Mouse (Mus musculus) thymus, postnatal 0 days (tissue): ENCODE measurements around the gene Supv3l1. TPM values are rescaled to one million over a fixed set of nuclear protein-coding genes. Genes with fewer than 3 reads are reported as not detected.
A peak's percentile ranks its signal among the peaks of the same experiment; 100 is the strongest.
"Not testable (repeated sequence)": the region's sequence is repeated elsewhere in the genome, so short reads cannot be mapped to it uniquely, and the experiment has no call there.

Experiments
- DNase-seq: peaks from one replicate; pipeline ENCODE4 v3.0.0-alpha.2; 2015; ENCODE audit warnings: low spot score
- polyA plus RNA-seq: library from polyadenylated mRNA; unstranded; fragments of >200 nt; fragmentation: Nextera tagmentation; extraction: Ambion mirVana; gene quantifications from 2 replicates; pipeline ENCODE4 v1.2.1, GENCODE M21; 2015

Gene Supv3l1
- 20.7 and 21.6 TPM in 2 replicates for polyA plus RNA-seq

GRCm38 (mm10) chr10:62449364-62450279 lies at the start of gene Supv3l1, which contains the start of gene 4930507D05Rik:
TSS of gene Supv3l1 (minus strand) at chr10:62449738.
TSS of gene 4930507D05Rik (plus strand) at chr10:62449489.
- peak; percentile 90 for DNase-seq

- not testable (repeated sequence) for DNase-seq
Observed at GRCm38 (mm10) chr10:62491681-62492080, 42.1 kb upstream of the Supv3l1 start.

GRCm38 (mm10) chr10:62488266-62488665 lies 38.7 kb upstream of the Supv3l1 start:
- peak; percentile 46 for DNase-seq

GRCm38 (mm10) chr10:62486618-62487415 lies 37.3 kb upstream of the Supv3l1 start, which contains the start of gene Vps26a:
TSS of gene Vps26a (minus strand) at chr10:62486805.
- DNase-seq, result peak; percentile 97

- no peak for DNase-seq
Observed at GRCm38 (mm10) chr10:62485878-62486582, 36.5 kb upstream of the Supv3l1 start.

GRCm38 (mm10) chr10:62481108-62481852 lies 31.7 kb upstream of the Supv3l1 start:
- no peak for DNase-seq

- DNase-seq, result no peak
Observed at GRCm38 (mm10) chr10:62476980-62477379, 27.4 kb upstream of the Supv3l1 start.

- DNase-seq, result no peak
Observed at GRCm38 (mm10) chr10:62474944-62475343, 25.4 kb upstream of the Supv3l1 start.

GRCm38 (mm10) chr10:62471105-62471504 lies 21.6 kb upstream of the Supv3l1 start:
- no peak for DNase-seq

- DNase-seq, result no peak
Observed at GRCm38 (mm10) chr10:62469736-62470135, 20.2 kb upstream of the Supv3l1 start.

- no peak for DNase-seq
Observed at GRCm38 (mm10) chr10:62461321-62461720, 11.8 kb upstream of the Supv3l1 start.

GRCm38 (mm10) chr10:62452001-62452400 lies 2.5 kb upstream of the Supv3l1 start:
- not testable (repeated sequence) for DNase-seq

GRCm38 (mm10) chr10:62450280-62450640 lies 722 bp upstream of the Supv3l1 start:
- no peak for DNase-seq

GRCm38 (mm10) chr10:62430427-62430826 lies 19.1 kb downstream of the Supv3l1 start:
- no peak for DNase-seq

- no peak for DNase-seq
Observed at GRCm38 (mm10) chr10:62425081-62425871, 24.3 kb downstream of the Supv3l1 start.

GRCm38 (mm10) chr10:62422255-62422654 lies 27.3 kb downstream of the Supv3l1 start, which contains the start of gene Hkdc1:
TSS of gene Hkdc1 (minus strand) at chr10:62422491.
- DNase-seq, result no peak

GRCm38 (mm10) chr10:62421127-62421526 lies 28.4 kb downstream of the Supv3l1 start:
- DNase-seq, result no peak

GRCm38 (mm10) chr10:62420399-62420798 lies 29.1 kb downstream of the Supv3l1 start:
- no peak for DNase-seq

- DNase-seq, result no peak
Observed at GRCm38 (mm10) chr10:62419422-62419821, 30.1 kb downstream of the Supv3l1 start.
